Mouse (Mus musculus): ENCODE measurements around the gene Pef1. TPM values are rescaled to one million over a fixed set of nuclear protein-coding genes. Genes with fewer than 3 reads are reported as not detected.
A peak's percentile ranks its signal among the peaks of the same experiment; 100 is the strongest.

The Pef1 gene
- polyA plus RNA-seq, 1 experiment from 2014 or later = 68.1 TPM

DNA sequence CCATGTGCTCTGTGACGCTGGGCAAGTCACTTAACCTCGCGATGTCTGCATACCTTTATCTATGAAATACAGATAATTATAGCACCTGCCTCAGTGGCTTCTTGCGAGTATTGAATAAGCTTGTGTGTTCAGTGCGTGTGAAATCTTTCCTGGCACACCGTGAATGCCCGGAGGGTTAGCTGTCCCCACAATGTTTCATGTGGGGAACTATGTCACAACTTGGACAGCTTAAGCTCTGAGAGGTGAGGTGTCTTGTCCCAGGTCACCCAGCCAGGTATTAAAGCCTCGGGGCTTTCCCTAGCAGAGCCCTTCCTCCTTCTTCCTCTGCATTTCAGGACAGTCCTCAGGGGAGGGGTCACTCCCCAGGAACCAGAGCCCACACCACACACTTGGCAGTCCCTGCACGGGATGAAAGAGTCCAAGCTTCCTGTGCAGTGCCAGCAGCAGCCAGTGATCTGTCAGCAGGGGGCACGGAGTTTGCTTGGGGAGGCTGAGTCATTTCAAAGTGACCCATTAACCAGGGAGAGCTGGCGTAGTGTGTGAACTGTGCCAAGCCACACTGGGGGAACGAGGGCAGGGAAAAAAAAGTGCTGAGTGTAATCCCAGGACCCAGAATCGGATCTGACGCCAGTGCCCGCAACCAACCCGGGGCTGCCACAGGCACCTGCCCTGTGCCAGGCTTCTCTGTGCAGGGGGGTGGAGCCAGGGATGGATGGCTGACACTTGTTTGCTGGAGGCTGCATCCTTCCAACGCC is 27.4 kb upstream of the Pef1 start:
- peaks cover 6% of the 10 kb centered on the region; the same call in 1 of the 2 replicates for H3K27me3 ChIP-seq
- 59% methylated on average over 17 of the region's 17 CpGs for WGBS
- H3K9ac ChIP-seq = no peak overlapping the region
- peaks cover 30% of the 10 kb centered on the region for H3K4me1 ChIP-seq
- peaks cover 45% of the 10 kb centered on the region for H3K36me3 ChIP-seq
- H3K4me3 ChIP-seq = no peak overlapping the region
- H3K9me3 ChIP-seq = no peaks in the 10 kb centered on the region
- H3K27ac ChIP-seq = no peak overlapping the region
- H3K4me2 ChIP-seq = no peak overlapping the region
- ATAC-seq (ENCODE audit: insufficient number of reproducible peaks, low FRiP score, low TSS enrichment, low read depth) = no peak

- Histone ChIP-seq H3K36me3 (peaks cover 36% of the 10 kb centered on the region), H3K9me3 (no peaks in the 10 kb centered on the region), H3K4me1 (peaks cover 47% of the 10 kb centered on the region), H3K4me3 (no peak overlapping the region), H3K27me3 (peaks cover 6% of the 10 kb centered on the region; the same call in 1 of the 2 replicates), H3K27ac (no peak overlapping the region), H3K9ac (no peak overlapping the region), H3K4me2 (no peak overlapping the region)
- 59% methylated on average over 8 of the region's 8 CpGs for WGBS
- no peak for ATAC-seq (ENCODE audit: insufficient number of reproducible peaks, low FRiP score, low TSS enrichment, low read depth)
These were observed 25.5 kb upstream of the Pef1 start for GRCm38 (mm10) chr4:130076856-130077255.

DNA sequence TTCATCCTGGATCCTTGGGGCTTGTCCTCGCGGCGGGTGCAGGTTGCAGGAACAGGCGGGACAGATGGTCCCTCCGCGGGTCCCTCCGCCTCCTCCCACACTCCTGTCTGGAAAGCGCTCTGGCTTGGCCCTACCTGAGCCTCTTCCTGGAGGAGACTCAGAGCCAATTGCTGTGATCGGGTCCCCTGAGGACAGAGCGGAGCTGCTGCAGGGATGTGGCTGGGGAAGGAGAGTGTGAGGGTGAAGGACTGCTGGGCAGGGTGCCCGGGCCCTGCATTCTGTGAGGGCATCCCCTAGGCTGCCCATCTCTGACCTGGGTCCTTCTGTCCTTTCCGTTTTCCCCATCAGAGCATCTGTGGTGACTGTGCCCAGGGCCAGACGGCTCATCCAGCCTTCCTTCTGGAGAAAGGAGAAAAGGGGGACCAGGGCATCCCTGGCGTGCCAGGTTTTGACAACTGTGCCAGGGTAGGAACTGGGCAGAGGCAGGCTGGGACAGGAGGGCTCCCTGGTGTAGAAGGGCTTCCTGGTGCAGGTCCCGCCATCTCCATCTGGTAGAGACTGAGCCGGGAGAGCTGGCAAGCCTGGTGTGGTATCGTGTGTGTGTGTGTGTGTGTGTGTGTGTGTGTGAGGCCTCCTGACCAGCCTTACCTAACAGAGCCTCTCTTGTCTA is 23.4 kb upstream of the Pef1 start:
- peak; percentile 57; the same call in 1 of the 2 replicates for ATAC-seq (ENCODE audit: insufficient number of reproducible peaks, low FRiP score, low TSS enrichment, low read depth)
- no peak overlapping the region for H3K9ac ChIP-seq
- H3K4me2 ChIP-seq = no peak overlapping the region
- no peak overlapping the region for H3K4me3 ChIP-seq
- 47% methylated on average over 17 of the region's 17 CpGs for WGBS
- peak overlapping the region; percentile 86 for H3K27ac ChIP-seq
- peaks cover 61% of the 10 kb centered on the region for H3K4me1 ChIP-seq
- H3K27me3 ChIP-seq = peaks cover 6% of the 10 kb centered on the region; the same call in 1 of the 2 replicates
- peaks cover 19% of the 10 kb centered on the region for H3K36me3 ChIP-seq
- H3K9me3 ChIP-seq = no peaks in the 10 kb centered on the region

DNA sequence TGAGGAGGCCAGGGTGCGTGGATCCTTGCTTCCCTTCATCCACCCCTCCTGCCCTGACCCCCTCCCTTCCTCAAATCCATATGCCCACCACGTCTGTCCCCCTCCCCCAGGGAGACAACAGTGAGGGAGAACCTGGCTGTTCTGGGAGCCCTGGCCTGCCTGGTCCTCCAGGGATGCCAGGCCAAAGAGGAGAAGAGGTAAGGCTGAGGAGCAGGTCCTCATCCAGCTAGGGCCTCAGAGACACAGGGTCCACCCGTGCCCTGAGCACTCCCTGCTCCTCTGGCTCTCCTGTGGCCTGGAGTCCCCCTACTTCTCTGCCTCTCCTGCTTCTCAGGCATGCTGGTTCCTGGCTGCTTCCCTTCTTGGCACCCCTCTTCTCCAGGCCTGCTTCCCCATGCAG is 22.8 kb upstream of the Pef1 start:
- WGBS = 46% methylated on average over 3 of the region's 3 CpGs
- Histone ChIP-seq H3K36me3 (peaks cover 16% of the 10 kb centered on the region; the same call in 1 of the 2 replicates), H3K4me3 (no peak overlapping the region), H3K27me3 (peaks cover 6% of the 10 kb centered on the region; the same call in 1 of the 2 replicates), H3K9me3 (no peaks in the 10 kb centered on the region), H3K27ac (peak overlapping the region; percentile 86), H3K9ac (no peak overlapping the region), H3K4me1 (peaks cover 66% of the 10 kb centered on the region), H3K4me2 (no peak overlapping the region)
- no peak for ATAC-seq (ENCODE audit: insufficient number of reproducible peaks, low FRiP score, low TSS enrichment, low read depth)

DNA sequence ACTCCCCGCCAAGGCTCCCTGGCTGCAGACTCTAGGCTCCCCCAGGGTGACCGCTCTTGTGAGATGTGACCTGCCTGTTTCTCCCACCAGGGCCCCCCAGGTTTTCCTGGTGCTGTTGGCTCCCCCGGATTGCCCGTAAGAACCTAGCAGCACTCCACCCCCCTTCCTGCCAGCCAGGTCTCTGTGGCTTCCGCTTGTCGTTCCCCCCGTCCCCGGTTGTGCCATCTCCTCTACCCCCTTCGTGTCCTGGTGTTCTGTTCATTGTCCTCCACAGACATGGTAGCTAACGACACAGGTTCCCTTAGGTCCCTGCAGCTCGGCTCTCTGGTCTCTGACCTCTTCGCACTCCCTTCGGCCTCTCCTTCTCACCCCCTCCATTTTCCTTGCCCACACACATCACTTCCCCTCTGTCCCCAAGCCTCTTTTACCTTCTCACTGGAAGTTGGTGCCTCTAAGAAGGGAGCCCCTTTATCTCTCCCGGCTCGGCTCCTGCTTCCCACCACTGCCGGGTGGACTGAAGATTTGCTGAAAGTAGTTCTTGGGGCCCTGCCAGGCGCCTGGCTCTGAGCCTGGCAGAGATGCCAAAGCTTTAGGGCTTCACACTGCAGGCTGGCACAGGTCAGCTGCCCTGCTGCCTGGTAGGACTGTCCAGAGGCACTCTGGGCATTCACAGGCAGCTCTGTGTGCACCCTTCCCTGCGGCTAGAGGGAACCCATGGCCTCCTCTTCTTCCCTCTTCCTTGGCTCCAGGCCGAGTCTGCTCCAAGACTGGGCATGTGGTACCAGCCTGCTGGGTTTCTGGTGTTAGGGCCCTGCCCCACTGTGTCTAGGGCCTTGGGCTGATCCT is 20.8 kb upstream of the Pef1 start:
- Histone ChIP-seq H3K4me1 (peaks cover 77% of the 10 kb centered on the region), H3K4me2 (no peak overlapping the region), H3K27ac (peak overlapping the region; percentile 22; the same call in 1 of the 2 replicates), H3K27me3 (peaks cover 6% of the 10 kb centered on the region; the same call in 1 of the 2 replicates), H3K36me3 (0 out of 2 replicates have a peak, but pooled peaks cover 11% of the 10 kb centered on the region), H3K9me3 (no peaks in the 10 kb centered on the region), H3K4me3 (no peak overlapping the region), H3K9ac (peak overlapping the region; percentile 10; the same call in 1 of the 2 replicates)
- 68% methylated on average over 19 of the region's 19 CpGs for WGBS
- ATAC-seq (ENCODE audit: insufficient number of reproducible peaks, low FRiP score, low TSS enrichment, low read depth) = no peak

DNA sequence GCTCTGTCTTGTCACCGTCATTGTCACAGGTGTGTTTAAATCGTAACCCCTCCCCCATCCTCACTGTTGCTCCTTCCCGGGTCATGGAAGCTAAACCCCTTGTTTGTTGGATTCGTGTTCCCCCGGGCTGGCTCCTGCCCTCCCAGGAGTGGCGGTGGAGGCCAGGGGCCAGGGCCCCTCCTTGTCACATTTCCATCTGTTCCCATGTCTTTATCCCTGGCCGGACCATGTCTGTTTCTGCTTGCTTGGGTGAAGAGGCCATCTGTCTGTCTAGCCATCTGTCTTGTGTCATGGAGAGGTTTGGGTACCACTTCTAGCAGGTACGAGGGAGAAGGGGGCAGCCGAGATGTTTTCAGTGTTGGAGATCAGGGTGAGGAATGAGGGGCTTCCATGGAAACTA is 20.1 kb upstream of the Pef1 start:
- peaks cover 75% of the 10 kb centered on the region for H3K4me1 ChIP-seq
- 0 out of 2 replicates have a peak, but pooled peaks cover 2% of the 10 kb centered on the region for H3K27me3 ChIP-seq
- no peak overlapping the region for H3K4me3 ChIP-seq
- no peak overlapping the region for H3K4me2 ChIP-seq
- no peaks in the 10 kb centered on the region for H3K9me3 ChIP-seq
- no peak for ATAC-seq (ENCODE audit: insufficient number of reproducible peaks, low FRiP score, low TSS enrichment, low read depth)
- H3K36me3 ChIP-seq = 0 out of 2 replicates have a peak, but pooled peaks cover 8% of the 10 kb centered on the region
- 45% methylated on average over 9 of the region's 9 CpGs for WGBS
- no peak overlapping the region for H3K9ac ChIP-seq
- 0 out of 2 replicates have a peak overlapping the region, but pooled peaks have one; percentile 22 for H3K27ac ChIP-seq

DNA sequence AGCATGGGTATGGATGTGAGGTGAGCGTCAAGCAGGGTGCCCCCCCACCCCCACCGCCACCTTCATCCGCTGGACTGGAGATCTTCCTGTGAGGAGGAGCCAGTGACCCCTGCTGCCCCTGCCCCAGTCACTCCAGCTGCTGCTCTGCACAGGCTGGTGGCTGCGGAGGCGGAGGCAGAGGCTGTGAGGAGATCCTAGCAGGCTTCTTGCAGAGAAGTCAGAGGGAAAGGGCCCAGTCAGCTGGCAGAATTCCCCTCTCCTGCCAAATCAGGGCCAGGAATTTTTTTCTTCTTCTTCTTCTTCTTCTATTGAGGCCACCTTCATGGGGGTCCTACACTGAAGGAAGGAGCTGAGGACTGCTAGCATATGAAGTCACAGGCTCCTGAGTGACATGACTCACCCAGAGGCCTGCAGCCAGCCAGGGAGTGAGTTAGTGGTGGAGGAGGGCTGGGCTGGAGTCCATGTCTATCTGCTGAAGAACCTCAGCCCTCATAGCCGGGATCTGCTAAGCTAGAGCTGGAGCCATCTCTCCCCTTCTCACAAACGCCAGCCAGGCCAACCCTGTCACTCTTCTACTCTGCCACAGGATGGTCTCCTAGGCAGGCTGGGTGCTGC is 17.9 kb upstream of the Pef1 start:
- no peaks in the 10 kb centered on the region for H3K9me3 ChIP-seq
- peaks cover 55% of the 10 kb centered on the region for H3K4me1 ChIP-seq
- H3K9ac ChIP-seq = 0 out of 2 replicates have a peak overlapping the region, but pooled peaks have one; percentile 14
- peaks cover 21% of the 10 kb centered on the region for H3K36me3 ChIP-seq
- no peak for ATAC-seq (ENCODE audit: insufficient number of reproducible peaks, low FRiP score, low TSS enrichment, low read depth)
- whole genome bisulfite sequencing = 46% methylated on average over 7 of the region's 7 CpGs
- no peak overlapping the region for H3K4me3 ChIP-seq
- H3K4me2 ChIP-seq = no peak overlapping the region
- peaks cover 9% of the 10 kb centered on the region for H3K27me3 ChIP-seq
- H3K27ac ChIP-seq = peak overlapping the region; percentile 73

GRCm38 (mm10) chr4:130085246-130085820 is 17.0 kb upstream of the Pef1 start:
- no peak overlapping the region for H3K4me2 ChIP-seq
- no peak for ATAC-seq (ENCODE audit: insufficient number of reproducible peaks, low FRiP score, low TSS enrichment, low read depth)
- H3K4me3 ChIP-seq = no peak overlapping the region
- H3K27me3 ChIP-seq = peaks cover 13% of the 10 kb centered on the region
- H3K4me1 ChIP-seq = peaks cover 48% of the 10 kb centered on the region
- H3K9me3 ChIP-seq = no peaks in the 10 kb centered on the region
- H3K9ac ChIP-seq = no peak overlapping the region
- H3K36me3 ChIP-seq = peaks cover 30% of the 10 kb centered on the region
- WGBS = 59% methylated on average over 12 of the region's 12 CpGs
- peak overlapping the region; percentile 39; the same call in 1 of the 2 replicates for H3K27ac ChIP-seq

GRCm38 (mm10) chr4:130087293-130087692 is 15.1 kb upstream of the Pef1 start:
- Histone ChIP-seq H3K4me3 (no peak overlapping the region), H3K9ac (no peak overlapping the region), H3K27me3 (peaks cover 13% of the 10 kb centered on the region), H3K4me1 (peaks cover 30% of the 10 kb centered on the region), H3K9me3 (no peaks in the 10 kb centered on the region), H3K27ac (peak overlapping the region; percentile 43; the same call in 1 of the 2 replicates), H3K4me2 (no peak overlapping the region), H3K36me3 (peaks cover 40% of the 10 kb centered on the region)
- no peak; the same call in 1 of the 2 replicates for ATAC-seq (ENCODE audit: insufficient number of reproducible peaks, low FRiP score, low TSS enrichment, low read depth)
- WGBS = 16% methylated on average over 7 of the region's 7 CpGs

DNA sequence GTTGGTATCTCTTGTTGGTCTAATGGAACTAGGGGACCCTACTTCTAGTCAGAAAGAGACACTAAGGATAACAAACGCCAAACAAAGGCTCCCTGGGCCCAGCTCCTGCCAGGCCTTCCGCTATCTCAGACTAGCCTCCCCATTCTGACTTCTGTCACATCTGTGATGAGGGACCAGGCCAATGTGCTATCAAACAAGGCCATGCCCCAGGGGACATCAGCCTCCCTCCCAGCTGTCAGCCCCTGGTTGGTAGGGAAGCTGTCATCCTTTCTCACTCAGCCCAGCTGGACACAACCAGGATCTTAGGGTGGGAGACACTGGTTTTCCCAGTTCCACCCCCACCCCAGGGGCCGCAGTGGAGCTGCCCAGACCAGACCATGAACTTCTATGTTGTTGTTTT is 7.2 kb upstream of the Pef1 start:
- H3K4me3 ChIP-seq = no peak overlapping the region
- peaks cover 65% of the 10 kb centered on the region for H3K36me3 ChIP-seq

GRCm38 (mm10) chr4:130101183-130101582 is 1.2 kb upstream of the Pef1 start:
- no peak for ATAC-seq (ENCODE audit: insufficient number of reproducible peaks, low FRiP score, low TSS enrichment, low read depth)
- H3K36me3 ChIP-seq = peaks cover 18% of the 10 kb centered on the region
- no peak overlapping the region for H3K4me2 ChIP-seq
- no peaks in the 10 kb centered on the region for H3K27me3 ChIP-seq
- WGBS = 41% methylated on average over 8 of the region's 8 CpGs
- H3K4me1 ChIP-seq = peaks cover 34% of the 10 kb centered on the region
- no peak overlapping the region for H3K27ac ChIP-seq
- no peaks in the 10 kb centered on the region for H3K9me3 ChIP-seq
- H3K4me3 ChIP-seq = no peak overlapping the region
- no peak overlapping the region for H3K9ac ChIP-seq

More for the DNA sequence above, 7.2 kb upstream of the Pef1 start:
- H3K27ac ChIP-seq = no peak overlapping the region
- WGBS = 62% methylated on average over 3 of the region's 3 CpGs
- 0 out of 2 replicates have a peak, but pooled peaks cover 8% of the 10 kb centered on the region for H3K4me1 ChIP-seq
- H3K27me3 ChIP-seq = peaks cover 5% of the 10 kb centered on the region; the same call in 1 of the 2 replicates
- H3K9ac ChIP-seq = no peak overlapping the region
- H3K4me2 ChIP-seq = no peak overlapping the region
- no peak for ATAC-seq (ENCODE audit: insufficient number of reproducible peaks, low FRiP score, low TSS enrichment, low read depth)
- H3K9me3 ChIP-seq = no peaks in the 10 kb centered on the region
